Mouse (Mus musculus) heart, embryonic 14.5 days (tissue): ENCODE results near the gene Tmem268. TPM values are rescaled to one million over a fixed set of nuclear protein-coding genes. Genes with fewer than 3 reads are reported as not detected.

Experiments used
- ATAC-seq: fragments of 200-750 bp; cut with Nextera tagmentation; 2 replicates; pipeline ENCODE4 v1.8.0; 2017; ENCODE audit warnings: low read depth, moderate TSS enrichment; ENCODE audit not compliant: insufficient number of reproducible peaks, insufficient read depth, low FRiP score
- H3K27ac ChIP-seq, 2 experiments: fragments of 200-500 bp in 1 of 2; fragments of 300-500 bp in 1 of 2; sonication (generic) in 1 of 2; replicated peaks in 1 of 2; 2 replicates each; pipeline ENCODE4 v1.5.1; 2012 to 2014; ENCODE audit warnings: low read depth in 2 of 2, low read length in 2 of 2, control low read depth in 1 of 2, mild to moderate bottlenecking in 1 of 2, mixed read lengths in 1 of 2; ENCODE audit not compliant: control insufficient read depth in 1 of 2, insufficient read depth in 1 of 2
- H3K27me3 ChIP-seq: fragments of 300-500 bp; sonication (generic); 2 replicates; pipeline ENCODE4 v1.6.1; 2014; ENCODE audit warnings: mild to moderate bottlenecking, low read length, control low read depth; ENCODE audit not compliant: control insufficient read depth, insufficient read depth
- H3K36me3 ChIP-seq: fragments of 300-500 bp; sonication (generic); 2 replicates; pipeline ENCODE4 v1.6.1; 2014; ENCODE audit warnings: mild to moderate bottlenecking, control low read depth, low read length, mixed read lengths; ENCODE audit not compliant: control insufficient read depth, insufficient read depth
- H3K4me1 ChIP-seq, 2 experiments: fragments of 200-500 bp in 1 of 2; fragments of 300-500 bp in 1 of 2; sonication (generic) in 1 of 2; 2 replicates each; pipeline ENCODE4 v1.6.1; 2012 to 2014; ENCODE audit warnings: low read length in 2 of 2, control low read depth in 1 of 2, mixed read lengths in 1 of 2; ENCODE audit not compliant: control insufficient read depth in 2 of 2, insufficient read depth in 2 of 2
- H3K4me2 ChIP-seq: fragments of 300-500 bp; sonication (generic); 2 replicates; pipeline ENCODE4 v1.6.1; 2014; ENCODE audit warnings: mild to moderate bottlenecking, low read length
- H3K4me3 ChIP-seq, 2 experiments: fragments of 200-500 bp in 1 of 2; fragments of 300-500 bp in 1 of 2; sonication (generic) in 1 of 2; 2 replicates each; pipeline ENCODE4 v1.5.1; 2012 to 2014; ENCODE audit warnings: low read length in 2 of 2, mild to moderate bottlenecking in 2 of 2, control low read depth in 1 of 2, low read depth in 1 of 2, moderate library complexity in 1 of 2; ENCODE audit not compliant: control insufficient read depth in 1 of 2, insufficient read depth in 1 of 2
- H3K9ac ChIP-seq: fragments of 300-500 bp; sonication (generic); 2 replicates; pipeline ENCODE4 v1.6.1; 2014; ENCODE audit warnings: mild to moderate bottlenecking, low read length
- H3K9me3 ChIP-seq: fragments of 300-500 bp; sonication (generic); 2 replicates; pipeline ENCODE4 v1.6.1; 2016; ENCODE audit warnings: low read length, control low read depth; ENCODE audit not compliant: control insufficient read depth
- WGBS: fragments of 180-500 bp; shearing (Covaris S2); extraction: QIAGEN DNeasy Blood & Tissue Kit; methylation state at CpG from one replicate; pipeline ENCODE4 v1.1.7; 2014; 5-methylcytosine and 5-hydroxymethylcytosine counted together
- polyA plus RNA-seq: library from polyadenylated mRNA; unstranded; fragments of >200 nt; fragmentation: Nextera tagmentation; extraction: Ambion mirVana; gene quantifications from 2 replicates; pipeline ENCODE4 v1.2.1, GENCODE M21; 2014

The Tmem268 gene
- 3.5 and 5.6 TPM in 2 replicates for polyA plus RNA-seq

DNA sequence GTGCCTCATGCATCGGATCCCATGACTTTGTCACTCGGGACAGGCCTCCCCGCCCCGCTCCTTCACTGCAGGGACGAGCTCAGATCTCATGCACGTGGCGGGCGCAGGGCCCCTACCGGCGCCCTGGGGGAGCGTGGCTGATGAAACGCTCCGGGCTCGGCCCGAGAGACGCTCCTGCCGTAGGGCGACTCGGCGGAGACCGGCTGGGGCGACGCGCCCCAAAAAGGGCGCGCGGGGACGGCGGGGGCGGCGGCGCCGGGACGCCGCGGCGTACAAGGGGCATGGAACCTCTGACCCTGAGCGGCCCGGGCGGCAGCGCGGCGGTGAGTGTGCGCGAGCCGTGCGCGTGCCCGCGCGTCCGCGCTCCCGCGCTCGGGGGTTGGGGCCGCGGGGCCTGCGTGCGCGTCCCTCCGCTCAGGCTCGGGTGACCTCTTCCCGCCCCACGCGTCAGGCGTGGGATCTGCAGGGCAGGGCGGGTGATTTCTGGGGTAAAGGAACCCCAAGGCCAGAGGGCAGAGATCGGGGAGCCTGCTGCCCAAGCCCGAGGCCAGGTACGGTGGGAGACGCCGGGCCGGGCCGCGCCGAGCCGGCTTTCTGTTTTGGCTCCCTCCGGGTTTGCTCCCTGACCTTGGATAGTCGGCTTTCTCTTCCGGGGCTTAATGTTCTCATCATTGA lies at the start of gene Tmem268:
TSS of gene Tmem268 (plus strand) at position 375 of the 675 bp plus-strand sequence.
- WGBS: under 1% methylated on average over 65 of the region's 81 CpGs
- H3K9me3 ChIP-seq: no peaks in the 10 kb centered on the region

DNA sequence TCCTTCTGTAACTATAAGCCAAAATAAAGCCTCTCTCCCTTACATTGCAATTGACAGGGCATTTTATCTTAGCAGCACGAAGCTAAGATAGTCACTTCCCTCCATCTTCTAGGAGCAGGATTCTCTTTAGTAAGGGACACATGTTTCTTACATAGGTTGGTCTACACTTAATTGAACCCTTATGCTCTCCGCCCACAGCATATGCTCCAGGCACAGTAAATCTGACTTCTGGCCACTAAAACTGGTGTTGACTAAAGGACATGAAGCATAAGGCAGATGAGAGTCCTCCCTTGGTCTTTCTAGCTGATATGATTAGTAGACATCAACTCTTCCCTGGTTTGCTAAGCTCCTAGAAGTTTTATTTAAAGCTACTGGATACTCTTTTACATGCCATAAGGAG lies 45.7 kb upstream of the Tmem268 start:
- no peaks in the 10 kb centered on the region for H3K36me3 ChIP-seq
- H3K4me1 ChIP-seq: no peaks in the 10 kb centered on the region
- H3K4me3 ChIP-seq: no peak overlapping the region
- no peak overlapping the region for H3K9ac ChIP-seq
- 66% methylated on average over 2 of the region's 2 CpGs for WGBS
- ATAC-seq: no peak
- H3K27ac ChIP-seq: no peak overlapping the region
- H3K27me3 ChIP-seq: 0 out of 2 replicates have a peak, but pooled peaks cover 3% of the 10 kb centered on the region
- no peak overlapping the region for H3K4me2 ChIP-seq
- no peaks in the 10 kb centered on the region for H3K9me3 ChIP-seq

More for the DNA sequence above, at the start of gene Tmem268:
- Histone ChIP-seq H3K27ac (peak within 1 kb of the TSS; percentile 29 to 53; a peak in 2 of 4 replicates), H3K4me1 (peaks cover 26% of the 10 kb centered on the region in 2 experiments), H3K4me3 (peak within 1 kb of the TSS; percentile 71 to 85), H3K9ac (peak within 1 kb of the TSS; percentile 77), H3K36me3 (peaks cover 13% of the 10 kb centered on the region; the same call in 1 of the 2 replicates), H3K27me3 (no peaks in the 10 kb centered on the region), H3K4me2 (peak within 1 kb of the TSS; percentile 74)
- ATAC-seq: peak; percentile 77

DNA sequence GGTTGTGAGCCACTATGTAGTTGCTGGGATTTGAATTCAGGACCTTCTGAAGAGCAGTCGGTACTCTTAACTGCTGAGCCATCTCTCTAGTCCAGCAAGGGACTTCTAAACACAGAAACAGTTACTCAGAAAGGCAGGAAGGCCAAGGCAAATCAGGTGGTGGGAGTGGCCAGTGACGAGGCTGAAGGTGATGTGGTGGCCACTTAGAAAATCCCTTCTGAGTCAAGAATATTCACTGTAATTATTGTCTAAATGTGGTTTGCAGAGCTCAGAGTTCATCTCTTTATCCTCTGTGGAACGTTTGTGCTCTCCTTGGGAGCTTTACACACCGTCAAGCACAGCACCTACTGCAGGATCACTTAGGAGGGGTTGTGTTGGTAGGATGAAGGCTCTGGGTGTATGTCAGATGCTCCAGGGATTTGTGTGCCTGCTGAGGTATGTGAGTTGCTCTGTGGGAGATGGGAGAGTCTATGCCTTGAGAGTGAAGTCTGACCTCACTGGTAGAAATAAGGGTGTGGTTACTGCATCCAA lies 44.1 kb upstream of the Tmem268 start:
- Histone ChIP-seq H3K9ac (no peak overlapping the region), H3K36me3 (no peaks in the 10 kb centered on the region), H3K4me3 (no peak overlapping the region), H3K9me3 (no peaks in the 10 kb centered on the region), H3K4me2 (no peak overlapping the region), H3K27me3 (0 out of 2 replicates have a peak, but pooled peaks cover 3% of the 10 kb centered on the region), H3K27ac (no peak overlapping the region), H3K4me1 (no peaks in the 10 kb centered on the region)
- WGBS: 60% methylated on average over 4 of the region's 4 CpGs
- no peak for ATAC-seq

DNA sequence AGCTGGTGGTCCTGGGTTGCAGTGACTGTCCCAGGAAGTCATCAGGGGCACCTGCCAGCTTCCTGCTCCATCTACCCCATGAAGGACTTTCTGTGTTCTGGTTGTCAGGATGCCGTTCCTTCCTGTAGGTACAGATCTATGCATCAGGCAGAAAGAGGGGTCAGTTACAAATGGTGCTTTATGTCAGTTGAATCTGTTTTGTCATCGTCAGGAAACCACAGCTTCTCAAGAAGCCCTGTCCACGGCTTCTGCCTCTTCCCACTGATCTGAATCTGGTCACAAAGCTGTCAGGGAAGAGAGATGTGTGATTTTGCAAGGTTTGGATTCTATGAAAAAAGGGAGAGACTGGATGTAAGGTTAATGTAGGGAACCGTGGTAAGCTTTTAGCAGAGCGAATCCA lies 43.6 kb upstream of the Tmem268 start:
- no peak overlapping the region for H3K4me3 ChIP-seq
- no peaks in the 10 kb centered on the region for H3K36me3 ChIP-seq
- WGBS: 78% methylated on average over 5 of the region's 5 CpGs
- H3K4me2 ChIP-seq: no peak overlapping the region
- no peaks in the 10 kb centered on the region for H3K9me3 ChIP-seq
- ATAC-seq: no peak
- no peak overlapping the region for H3K9ac ChIP-seq
- H3K4me1 ChIP-seq: no peaks in the 10 kb centered on the region
- H3K27ac ChIP-seq: no peak overlapping the region
- 0 out of 2 replicates have a peak, but pooled peaks cover 3% of the 10 kb centered on the region for H3K27me3 ChIP-seq

DNA sequence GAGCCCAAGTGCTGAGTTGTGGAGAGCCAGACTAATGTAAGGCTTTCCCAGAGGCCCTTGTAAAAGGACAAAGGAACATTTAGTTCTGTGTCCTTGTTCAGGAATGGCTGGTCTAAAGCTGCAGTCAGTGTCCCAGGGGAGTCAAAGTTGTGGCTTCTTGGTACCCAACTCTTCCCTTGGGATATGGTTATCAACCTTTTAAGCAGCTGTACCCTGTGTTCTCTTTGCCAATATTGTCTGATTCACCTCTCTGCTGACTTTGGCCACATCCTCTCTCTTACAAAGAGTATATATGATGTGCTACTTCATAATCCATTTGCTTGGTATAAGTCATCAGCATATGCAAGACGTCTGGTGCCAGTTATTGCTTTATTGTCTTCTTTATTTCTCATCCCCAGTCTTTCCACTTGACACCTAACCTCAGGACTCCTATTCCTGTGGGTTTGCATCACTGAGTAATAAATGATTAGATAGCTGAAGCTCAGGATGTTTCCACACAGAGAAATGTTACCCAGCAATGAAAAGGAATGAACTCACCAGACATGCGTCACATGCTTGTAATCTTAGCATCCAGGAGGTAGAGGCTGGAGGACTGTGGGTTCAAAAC lies 36.7 kb upstream of the Tmem268 start:
- H3K36me3 ChIP-seq: no peaks in the 10 kb centered on the region
- no peak overlapping the region for H3K9ac ChIP-seq
- WGBS: 74% methylated on average over 2 of the region's 2 CpGs
- no peaks in the 10 kb centered on the region for H3K9me3 ChIP-seq
- no peak overlapping the region for H3K4me2 ChIP-seq
- no peaks in the 10 kb centered on the region for H3K27me3 ChIP-seq
- no peak overlapping the region for H3K27ac ChIP-seq
- H3K4me1 ChIP-seq: no peaks in the 10 kb centered on the region
- no peak overlapping the region for H3K4me3 ChIP-seq
- no peak for ATAC-seq

DNA sequence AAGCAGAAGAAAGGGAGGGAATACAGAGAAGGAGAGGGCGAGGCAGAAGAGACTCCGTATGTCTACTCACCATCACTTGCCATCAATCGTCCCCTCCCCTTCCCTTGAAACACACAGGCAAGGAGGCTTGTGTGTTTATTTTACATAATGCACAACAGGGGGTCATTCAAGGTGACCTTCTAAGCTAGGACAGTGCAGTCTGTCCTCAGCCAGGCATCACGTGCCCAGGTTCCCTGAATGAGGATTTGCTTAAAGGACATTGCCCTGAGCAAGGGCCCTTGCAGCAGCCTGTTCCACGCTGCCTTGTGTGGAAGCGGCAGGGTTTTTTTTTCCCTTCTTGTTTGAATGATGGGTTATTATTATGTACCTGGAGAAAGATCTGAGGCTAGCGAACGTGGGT lies 33.1 kb upstream of the Tmem268 start:
- Histone ChIP-seq H3K27me3 (no peaks in the 10 kb centered on the region), H3K9ac (no peak overlapping the region), H3K36me3 (no peaks in the 10 kb centered on the region), H3K27ac (no peak overlapping the region), H3K4me2 (no peak overlapping the region), H3K4me3 (no peak overlapping the region), H3K9me3 (no peaks in the 10 kb centered on the region), H3K4me1 (peaks cover 0 to 3% of the 10 kb centered on the region in 2 experiments; a peak in 1 of 4 replicates)
- no peak for ATAC-seq
- 78% methylated on average over 8 of the region's 8 CpGs for WGBS

DNA sequence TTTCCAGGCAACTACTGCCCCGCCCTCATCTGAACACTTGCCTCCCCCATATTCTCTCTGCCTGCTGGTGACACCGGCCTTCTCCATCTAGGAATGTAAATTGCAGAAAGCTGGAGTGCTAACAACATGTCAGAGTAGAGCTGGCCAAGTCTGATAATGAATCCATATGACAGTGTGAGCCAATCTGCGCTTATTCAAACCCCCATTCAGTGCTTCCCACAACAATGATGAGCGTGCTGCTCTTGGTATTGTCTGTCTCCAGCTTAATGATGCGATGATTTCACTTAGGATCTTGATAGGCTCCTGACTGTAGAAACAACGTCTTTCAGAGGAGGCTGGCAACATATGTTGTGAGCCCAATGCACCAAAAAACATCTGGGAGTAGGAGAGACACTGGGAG lies 29.6 kb upstream of the Tmem268 start:
- no peak overlapping the region for H3K9ac ChIP-seq
- whole genome bisulfite sequencing: 51% methylated on average over 6 of the region's 6 CpGs
- H3K4me3 ChIP-seq: no peak overlapping the region
- no peak for ATAC-seq
- no peaks in the 10 kb centered on the region for H3K9me3 ChIP-seq
- no peaks in the 10 kb centered on the region for H3K27me3 ChIP-seq
- peaks cover 0 to 3% of the 10 kb centered on the region in 2 experiments; a peak in 1 of 4 replicates for H3K4me1 ChIP-seq
- no peak overlapping the region for H3K4me2 ChIP-seq
- no peaks in the 10 kb centered on the region for H3K36me3 ChIP-seq
- H3K27ac ChIP-seq: no peak overlapping the region
